Mouse (Mus musculus) kidney, embryonic 16.5 days (tissue): ENCODE data around the gene Fstl5. TPM values are rescaled to one million over a fixed set of nuclear protein-coding genes. Genes with fewer than 3 reads are reported as not detected.

Experiments
- ATAC-seq: fragments of 200-750 bp; cut with Nextera tagmentation; 2 replicates; pipeline ENCODE4 v1.8.0; 2017; ENCODE audit warnings: moderate TSS enrichment; ENCODE audit not compliant: low FRiP score, low TSS enrichment
- H3K27ac ChIP-seq: fragments of 300-500 bp; sonication (generic); 2 replicates; pipeline ENCODE4 v1.5.1; 2014; ENCODE audit warnings: low read length
- H3K27me3 ChIP-seq: fragments of 300-500 bp; sonication (generic); 2 replicates; pipeline ENCODE4 v1.6.1; 2014; ENCODE audit warnings: low read length, control low read depth, mixed read lengths; ENCODE audit not compliant: insufficient read depth
- H3K36me3 ChIP-seq: fragments of 300-500 bp; sonication (generic); 2 replicates; pipeline ENCODE4 v1.6.1; 2014; ENCODE audit warnings: low read length, control low read depth, mixed read lengths; ENCODE audit not compliant: insufficient read depth
- H3K4me1 ChIP-seq: fragments of 300-500 bp; sonication (generic); 2 replicates; pipeline ENCODE4 v1.6.1; 2014; ENCODE audit warnings: low read length, control low read depth, mixed read lengths; ENCODE audit not compliant: insufficient read depth
- H3K4me2 ChIP-seq: fragments of 300-500 bp; sonication (generic); replicated peaks from 2 replicates; pipeline ENCODE4 v1.6.1; 2014; ENCODE audit warnings: low read depth, low read length
- H3K4me3 ChIP-seq: fragments of 300-500 bp; sonication (generic); 2 replicates; pipeline ENCODE4 v1.5.1; 2014; ENCODE audit warnings: mild to moderate bottlenecking, low read length
- H3K9ac ChIP-seq: fragments of 300-500 bp; sonication (generic); replicated peaks from 2 replicates; pipeline ENCODE4 v1.6.1; 2014; ENCODE audit warnings: low read length
- H3K9me3 ChIP-seq: fragments of 300-500 bp; sonication (generic); 2 replicates; pipeline ENCODE4 v1.6.1; 2016; ENCODE audit warnings: low read length, control low read depth
- WGBS: fragments of 180-500 bp; shearing (Covaris S2); extraction: QIAGEN DNeasy Blood & Tissue Kit; methylation state at CpG from one replicate; pipeline ENCODE4 v1.1.7; 2014; 5-methylcytosine and 5-hydroxymethylcytosine counted together
- polyA plus RNA-seq: library from polyadenylated mRNA; unstranded; fragments of >200 nt; fragmentation: Nextera tagmentation; extraction: Ambion mirVana; gene quantifications from 2 replicates; pipeline ENCODE4 v1.2.1, GENCODE M21; 2015

The Fstl5 gene
- polyA plus RNA-seq, 1 experiment from 2014 or later: 0.17 TPM

- H3K4me2 ChIP-seq: no peak overlapping the region
- no peaks in the 10 kb centered on the region for H3K36me3 ChIP-seq
- no peak overlapping the region for H3K9ac ChIP-seq
- no peak overlapping the region for H3K27ac ChIP-seq
- H3K4me3 ChIP-seq: no peak overlapping the region
- 77% methylated on average over 1 of the region's 1 CpGs for WGBS
- H3K9me3 ChIP-seq: no peaks in the 10 kb centered on the region
- H3K27me3 ChIP-seq: no peaks in the 10 kb centered on the region
- no peak for ATAC-seq
- no peaks in the 10 kb centered on the region for H3K4me1 ChIP-seq
Measured at GRCm38 (mm10) chr3:76292993-76293392, 218.9 kb downstream of the Fstl5 start.

GRCm38 (mm10) chr3:76294394-76294793 lies 220.3 kb downstream of the Fstl5 start:
- H3K27me3 ChIP-seq: no peaks in the 10 kb centered on the region
- 11% methylated on average over 1 of the region's 1 CpGs for WGBS
- no peaks in the 10 kb centered on the region for H3K9me3 ChIP-seq
- no peaks in the 10 kb centered on the region for H3K36me3 ChIP-seq
- no peak overlapping the region for H3K27ac ChIP-seq
- H3K4me2 ChIP-seq: no peak overlapping the region
- no peak overlapping the region for H3K4me3 ChIP-seq
- H3K4me1 ChIP-seq: no peaks in the 10 kb centered on the region
- H3K9ac ChIP-seq: no peak overlapping the region
- ATAC-seq: no peak

GRCm38 (mm10) chr3:76301026-76301773 lies 227.1 kb downstream of the Fstl5 start:
- no peak for ATAC-seq
- no peaks in the 10 kb centered on the region for H3K27me3 ChIP-seq
- H3K9me3 ChIP-seq: no peaks in the 10 kb centered on the region
- no peak overlapping the region for H3K27ac ChIP-seq
- no peak overlapping the region for H3K9ac ChIP-seq
- no peak overlapping the region for H3K4me3 ChIP-seq
- no peaks in the 10 kb centered on the region for H3K4me1 ChIP-seq
- H3K4me2 ChIP-seq: no peak overlapping the region
- 90% methylated on average over 2 of the region's 2 CpGs for WGBS
- H3K36me3 ChIP-seq: no peaks in the 10 kb centered on the region

- Histone ChIP-seq H3K4me1 (no peaks in the 10 kb centered on the region), H3K36me3 (no peaks in the 10 kb centered on the region), H3K9ac (no peak overlapping the region), H3K27ac (no peak overlapping the region), H3K4me3 (no peak overlapping the region), H3K4me2 (no peak overlapping the region), H3K27me3 (no peaks in the 10 kb centered on the region), H3K9me3 (no peaks in the 10 kb centered on the region; the same call in 1 of the 2 replicates)
- 87% methylated on average over 3 of the region's 3 CpGs for WGBS
- no peak for ATAC-seq
Measured at GRCm38 (mm10) chr3:76316991-76317390, 242.9 kb downstream of the Fstl5 start.

- Histone ChIP-seq H3K27ac (no peak overlapping the region), H3K9ac (no peak overlapping the region), H3K36me3 (no peaks in the 10 kb centered on the region), H3K4me1 (no peaks in the 10 kb centered on the region), H3K27me3 (no peaks in the 10 kb centered on the region), H3K4me2 (no peak overlapping the region), H3K4me3 (no peak overlapping the region), H3K9me3 (no peaks in the 10 kb centered on the region; the same call in 1 of the 2 replicates)
- no peak for ATAC-seq
- 91% methylated on average over 4 of the region's 4 CpGs for WGBS
Measured at GRCm38 (mm10) chr3:76319531-76319930, 245.5 kb downstream of the Fstl5 start.

GRCm38 (mm10) chr3:76322431-76322830 lies 248.4 kb downstream of the Fstl5 start:
- H3K4me3 ChIP-seq: no peak overlapping the region
- H3K4me1 ChIP-seq: no peaks in the 10 kb centered on the region
- H3K36me3 ChIP-seq: no peaks in the 10 kb centered on the region
- 83% methylated on average over 1 of the region's 1 CpGs for WGBS
- no peak overlapping the region for H3K4me2 ChIP-seq
- H3K27me3 ChIP-seq: no peaks in the 10 kb centered on the region
- ATAC-seq: no peak
- H3K9me3 ChIP-seq: no peaks in the 10 kb centered on the region; the same call in 1 of the 2 replicates
- H3K27ac ChIP-seq: no peak overlapping the region
- no peak overlapping the region for H3K9ac ChIP-seq

GRCm38 (mm10) chr3:76336922-76337321 lies 262.9 kb downstream of the Fstl5 start:
- Histone ChIP-seq H3K27me3 (no peaks in the 10 kb centered on the region), H3K9ac (no peak overlapping the region), H3K4me3 (no peak overlapping the region), H3K4me2 (no peak overlapping the region), H3K9me3 (no peaks in the 10 kb centered on the region), H3K36me3 (no peaks in the 10 kb centered on the region), H3K4me1 (no peaks in the 10 kb centered on the region), H3K27ac (no peak overlapping the region)
- WGBS: 83% methylated on average over 4 of the region's 4 CpGs
- ATAC-seq: no peak

GRCm38 (mm10) chr3:76367000-76367399 lies 292.9 kb downstream of the Fstl5 start:
- no peaks in the 10 kb centered on the region for H3K36me3 ChIP-seq
- no peak overlapping the region for H3K9ac ChIP-seq
- ATAC-seq: no peak
- no peaks in the 10 kb centered on the region for H3K9me3 ChIP-seq
- no peaks in the 10 kb centered on the region for H3K4me1 ChIP-seq
- H3K27ac ChIP-seq: no peak overlapping the region
- H3K27me3 ChIP-seq: no peaks in the 10 kb centered on the region
- no peak overlapping the region for H3K4me2 ChIP-seq
- H3K4me3 ChIP-seq: no peak overlapping the region

GRCm38 (mm10) chr3:76369910-76370309 lies 295.8 kb downstream of the Fstl5 start:
- no peak for ATAC-seq
- Histone ChIP-seq H3K4me1 (no peaks in the 10 kb centered on the region), H3K27me3 (no peaks in the 10 kb centered on the region), H3K9me3 (no peaks in the 10 kb centered on the region), H3K27ac (no peak overlapping the region), H3K9ac (no peak overlapping the region), H3K4me2 (no peak overlapping the region), H3K4me3 (no peak overlapping the region), H3K36me3 (no peaks in the 10 kb centered on the region)
- 92% methylated on average over 4 of the region's 4 CpGs for WGBS

GRCm38 (mm10) chr3:76428775-76429372 lies 354.8 kb downstream of the Fstl5 start:
- Histone ChIP-seq H3K27me3 (no peaks in the 10 kb centered on the region), H3K9me3 (no peaks in the 10 kb centered on the region), H3K4me1 (no peaks in the 10 kb centered on the region), H3K4me3 (no peak overlapping the region), H3K9ac (no peak overlapping the region), H3K27ac (no peak overlapping the region), H3K36me3 (no peaks in the 10 kb centered on the region), H3K4me2 (no peak overlapping the region)
- no peak for ATAC-seq
- 80% methylated on average over 6 of the region's 6 CpGs for WGBS
